Mouse (Mus musculus): Measurements from ENCODE around the gene Jmjd4.

DNA sequence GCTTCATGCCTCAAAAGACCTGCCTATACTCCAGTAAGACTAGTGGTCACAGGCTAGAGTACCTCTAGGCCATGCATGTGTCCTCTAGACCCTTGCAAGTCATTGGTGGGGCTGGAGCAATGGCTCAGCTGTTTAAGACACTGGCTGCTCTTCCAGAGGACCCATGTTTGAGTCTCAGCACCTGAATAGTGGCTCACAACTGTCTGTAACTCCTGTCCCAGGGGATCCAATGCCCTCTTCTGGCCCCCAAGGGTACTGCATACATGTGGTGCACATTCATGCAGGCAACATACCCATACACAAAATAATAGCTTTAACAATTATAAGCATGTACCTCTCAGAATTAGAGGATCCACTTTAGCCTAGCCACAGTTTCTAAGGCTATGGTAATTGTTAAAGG is 6.7 kb upstream of the Jmjd4 start:
- TF ChIP-seq CTCF (IDR thresholded peaks at IDR 0.05; ENCODE audit: low read depth) = peak; percentile 22; the same call in 1 of the 2 replicates
- no peak for TF ChIP-seq EP300 (optimal IDR thresholded peaks at IDR 0.05)
